Mouse (Mus musculus): ENCODE measurements around the gene Map2k1. TPM values are rescaled to one million over a fixed set of nuclear protein-coding genes. Genes with fewer than 3 reads are reported as not detected.
A peak's percentile ranks its signal among the peaks of the same experiment; 100 is the strongest.

The Map2k1 gene
- polyA plus RNA-seq, 1 experiment from 2014 or later = 100 TPM

GRCm38 (mm10) chr9:64227736-64228135 is 25.7 kb downstream of the Map2k1 start:
- no peak overlapping the region for H3K9ac ChIP-seq
- no peak overlapping the region for H3K4me3 ChIP-seq (replicated peaks)
- H3K9me3 ChIP-seq (replicated peaks) = no peaks in the 10 kb centered on the region
- peaks cover 31% of the 10 kb centered on the region for H3K4me1 ChIP-seq
- H3K4me2 ChIP-seq (replicated peaks) = no peak overlapping the region
- H3K27ac ChIP-seq (replicated peaks) = no peak overlapping the region
- H3K27me3 ChIP-seq = no peaks in the 10 kb centered on the region
- 82% methylated on average over 12 of the region's 12 CpGs for WGBS
- no peak for ATAC-seq (ENCODE audit: insufficient number of reproducible peaks, low FRiP score, low TSS enrichment, low read depth)
- no peaks in the 10 kb centered on the region for H3K36me3 ChIP-seq

- Histone ChIP-seq H3K4me3 (replicated peaks) (no peak overlapping the region), H3K4me2 (replicated peaks) (no peak overlapping the region), H3K36me3 (no peaks in the 10 kb centered on the region), H3K9ac (no peak overlapping the region), H3K9me3 (replicated peaks) (no peaks in the 10 kb centered on the region), H3K27me3 (no peaks in the 10 kb centered on the region), H3K27ac (replicated peaks) (no peak overlapping the region), H3K4me1 (peaks cover 12% of the 10 kb centered on the region)
- ATAC-seq (ENCODE audit: insufficient number of reproducible peaks, low FRiP score, low TSS enrichment, low read depth) = no peak
These were observed 27.6 kb downstream of the Map2k1 start for GRCm38 (mm10) chr9:64225805-64226204.

GRCm38 (mm10) chr9:64222098-64222497 is 31.3 kb downstream of the Map2k1 start:
- Histone ChIP-seq H3K27me3 (no peaks in the 10 kb centered on the region), H3K4me3 (replicated peaks) (no peak overlapping the region), H3K9ac (no peak overlapping the region), H3K27ac (replicated peaks) (no peak overlapping the region), H3K36me3 (no peaks in the 10 kb centered on the region), H3K4me2 (replicated peaks) (no peak overlapping the region), H3K9me3 (replicated peaks) (no peaks in the 10 kb centered on the region), H3K4me1 (0 out of 2 replicates have a peak, but pooled peaks cover 9% of the 10 kb centered on the region)
- peak; percentile 11; the same call in 1 of the 2 replicates for ATAC-seq (ENCODE audit: insufficient number of reproducible peaks, low FRiP score, low TSS enrichment, low read depth)
- WGBS = 48% methylated on average over 2 of the region's 2 CpGs

- H3K4me3 ChIP-seq (replicated peaks) = no peak overlapping the region
- H3K9me3 ChIP-seq (replicated peaks) = no peaks in the 10 kb centered on the region
- H3K36me3 ChIP-seq = no peaks in the 10 kb centered on the region
- H3K4me2 ChIP-seq (replicated peaks) = no peak overlapping the region
- 82% methylated on average over 4 of the region's 4 CpGs for WGBS
- peaks cover 15% of the 10 kb centered on the region; the same call in 1 of the 2 replicates for H3K4me1 ChIP-seq
- H3K27ac ChIP-seq (replicated peaks) = no peak overlapping the region
- no peaks in the 10 kb centered on the region for H3K27me3 ChIP-seq
- no peak overlapping the region for H3K9ac ChIP-seq
- ATAC-seq (ENCODE audit: insufficient number of reproducible peaks, low FRiP score, low TSS enrichment, low read depth) = no peak
These were observed 32.0 kb downstream of the Map2k1 start for GRCm38 (mm10) chr9:64221480-64221879.

- no peaks in the 10 kb centered on the region for H3K9me3 ChIP-seq (replicated peaks)
These were observed 32.8 kb downstream of the Map2k1 start for GRCm38 (mm10) chr9:64220603-64221002.

GRCm38 (mm10) chr9:64219772-64220420 is 33.5 kb downstream of the Map2k1 start:
- H3K27ac ChIP-seq (replicated peaks) = peak overlapping the region; percentile 63
- ATAC-seq (ENCODE audit: insufficient number of reproducible peaks, low FRiP score, low TSS enrichment, low read depth) = no peak
- 58% methylated on average over 10 of the region's 10 CpGs for WGBS

More at GRCm38 (mm10) chr9:64220603-64221002, 32.8 kb downstream of the Map2k1 start:
- WGBS = 76% methylated on average over 1 of the region's 1 CpGs
- Histone ChIP-seq H3K4me1 (peaks cover 17% of the 10 kb centered on the region; the same call in 1 of the 2 replicates), H3K27ac (replicated peaks) (no peak overlapping the region), H3K36me3 (no peaks in the 10 kb centered on the region), H3K27me3 (no peaks in the 10 kb centered on the region), H3K9ac (no peak overlapping the region), H3K4me3 (replicated peaks) (no peak overlapping the region), H3K4me2 (replicated peaks) (no peak overlapping the region)
- ATAC-seq (ENCODE audit: insufficient number of reproducible peaks, low FRiP score, low TSS enrichment, low read depth) = no peak

GRCm38 (mm10) chr9:64219305-64219704 is 34.1 kb downstream of the Map2k1 start:
- H3K36me3 ChIP-seq = no peaks in the 10 kb centered on the region
- no peaks in the 10 kb centered on the region for H3K27me3 ChIP-seq
- peak overlapping the region; percentile 24 for H3K27ac ChIP-seq (replicated peaks)
- no peak overlapping the region for H3K9ac ChIP-seq
- H3K4me1 ChIP-seq = peaks cover 17% of the 10 kb centered on the region; the same call in 1 of the 2 replicates
- ATAC-seq (ENCODE audit: insufficient number of reproducible peaks, low FRiP score, low TSS enrichment, low read depth) = no peak
- 31% methylated on average over 1 of the region's 1 CpGs for WGBS
- H3K9me3 ChIP-seq (replicated peaks) = no peaks in the 10 kb centered on the region
- H3K4me2 ChIP-seq (replicated peaks) = no peak overlapping the region
- H3K4me3 ChIP-seq (replicated peaks) = no peak overlapping the region

More at GRCm38 (mm10) chr9:64219772-64220420, 33.5 kb downstream of the Map2k1 start:
- Histone ChIP-seq H3K9ac (no peak overlapping the region), H3K36me3 (no peaks in the 10 kb centered on the region), H3K4me2 (replicated peaks) (no peak overlapping the region), H3K4me3 (replicated peaks) (no peak overlapping the region), H3K9me3 (replicated peaks) (no peaks in the 10 kb centered on the region), H3K27me3 (no peaks in the 10 kb centered on the region), H3K4me1 (peaks cover 17% of the 10 kb centered on the region; the same call in 1 of the 2 replicates)

- Histone ChIP-seq H3K36me3 (peaks cover 6% of the 10 kb centered on the region; the same call in 1 of the 2 replicates), H3K4me2 (replicated peaks) (no peak overlapping the region), H3K9me3 (replicated peaks) (no peaks in the 10 kb centered on the region), H3K4me1 (peaks cover 17% of the 10 kb centered on the region; the same call in 1 of the 2 replicates), H3K27ac (replicated peaks) (no peak overlapping the region), H3K9ac (no peak overlapping the region), H3K27me3 (no peaks in the 10 kb centered on the region), H3K4me3 (replicated peaks) (no peak overlapping the region)
- ATAC-seq (ENCODE audit: insufficient number of reproducible peaks, low FRiP score, low TSS enrichment, low read depth) = no peak
These were observed 35.5 kb downstream of the Map2k1 start for GRCm38 (mm10) chr9:64217887-64218286.

- Histone ChIP-seq H3K27me3 (no peaks in the 10 kb centered on the region), H3K4me3 (replicated peaks) (no peak overlapping the region), H3K9me3 (replicated peaks) (no peaks in the 10 kb centered on the region), H3K9ac (no peak overlapping the region), H3K4me2 (replicated peaks) (no peak overlapping the region), H3K27ac (replicated peaks) (no peak overlapping the region; the same call in 1 of the 2 replicates), H3K36me3 (peaks cover 6% of the 10 kb centered on the region; the same call in 1 of the 2 replicates), H3K4me1 (peaks cover 17% of the 10 kb centered on the region; the same call in 1 of the 2 replicates)
- WGBS = 89% methylated on average over 2 of the region's 2 CpGs
- no peak for ATAC-seq (ENCODE audit: insufficient number of reproducible peaks, low FRiP score, low TSS enrichment, low read depth)
These were observed 36.8 kb downstream of the Map2k1 start for GRCm38 (mm10) chr9:64216641-64217040.

GRCm38 (mm10) chr9:64216090-64216489 is 37.3 kb downstream of the Map2k1 start:
- H3K9me3 ChIP-seq (replicated peaks) = no peaks in the 10 kb centered on the region

GRCm38 (mm10) chr9:64214452-64214851 is 39.0 kb downstream of the Map2k1 start:
- Histone ChIP-seq H3K4me3 (replicated peaks) (no peak overlapping the region), H3K4me1 (peaks cover 11% of the 10 kb centered on the region; the same call in 1 of the 2 replicates), H3K36me3 (peaks cover 23% of the 10 kb centered on the region; the same call in 1 of the 2 replicates), H3K27ac (replicated peaks) (no peak overlapping the region), H3K27me3 (no peaks in the 10 kb centered on the region), H3K9me3 (replicated peaks) (no peaks in the 10 kb centered on the region), H3K9ac (no peak overlapping the region), H3K4me2 (replicated peaks) (no peak overlapping the region)
- 87% methylated on average over 17 of the region's 17 CpGs for WGBS
- ATAC-seq (ENCODE audit: insufficient number of reproducible peaks, low FRiP score, low TSS enrichment, low read depth) = no peak

More at GRCm38 (mm10) chr9:64216090-64216489, 37.3 kb downstream of the Map2k1 start:
- H3K9ac ChIP-seq = no peak overlapping the region
- no peak overlapping the region for H3K4me3 ChIP-seq (replicated peaks)
- H3K27ac ChIP-seq (replicated peaks) = no peak overlapping the region; the same call in 1 of the 2 replicates
- no peak overlapping the region for H3K4me2 ChIP-seq (replicated peaks)
- H3K4me1 ChIP-seq = peaks cover 17% of the 10 kb centered on the region; the same call in 1 of the 2 replicates
- no peaks in the 10 kb centered on the region for H3K27me3 ChIP-seq
- WGBS = 50% methylated on average over 4 of the region's 4 CpGs
- H3K36me3 ChIP-seq = peaks cover 10% of the 10 kb centered on the region; the same call in 1 of the 2 replicates
- ATAC-seq (ENCODE audit: insufficient number of reproducible peaks, low FRiP score, low TSS enrichment, low read depth) = no peak

Data from embryonic facial prominence, embryonic 15.5 days (tissue).